Mouse (Mus musculus) liver, embryonic 13.5 days (tissue): ENCODE measurements around the gene Shcbp1. TPM values are rescaled to one million over a fixed set of nuclear protein-coding genes. Genes with fewer than 3 reads are reported as not detected.
"Not testable (repeated sequence)": the region's sequence is repeated elsewhere in the genome, so short reads cannot be mapped to it uniquely, and the experiment has no call there.

ENCODE experiments used
- ATAC-seq: fragments of 200-750 bp; cut with Nextera tagmentation; 2 replicates; pipeline ENCODE4 v1.8.0; 2017; ENCODE audit warnings: low read depth, mild to moderate bottlenecking, moderate number of reproducible peaks, moderate library complexity
- DNase-seq: peaks from one replicate; pipeline ENCODE4 v3.0.0; 2022
- H3K27ac ChIP-seq: fragments of 300-500 bp; sonication (generic); 2 replicates; pipeline ENCODE4 v1.5.1; 2015; ENCODE audit warnings: moderate library complexity, mild to moderate bottlenecking, inconsistent platforms
- H3K27me3 ChIP-seq: fragments of 300-500 bp; sonication (generic); 2 replicates; pipeline ENCODE4 v1.6.1; 2015; ENCODE audit warnings: mild to moderate bottlenecking, inconsistent platforms
- H3K36me3 ChIP-seq: fragments of 300-500 bp; sonication (generic); 2 replicates; pipeline ENCODE4 v1.6.1; 2015; ENCODE audit warnings: mild to moderate bottlenecking, inconsistent platforms
- H3K4me1 ChIP-seq: fragments of 300-500 bp; sonication (generic); replicated peaks from 2 replicates; pipeline ENCODE4 v1.6.1; 2015; ENCODE audit warnings: inconsistent platforms
- H3K4me2 ChIP-seq: fragments of 300-500 bp; sonication (generic); 2 replicates; pipeline ENCODE4 v1.6.1; 2015; ENCODE audit warnings: inconsistent platforms, mild to moderate bottlenecking, moderate library complexity
- H3K4me3 ChIP-seq: fragments of 300-500 bp; sonication (generic); replicated peaks from 2 replicates; pipeline ENCODE4 v1.5.1; 2015; ENCODE audit warnings: mild to moderate bottlenecking, inconsistent platforms
- H3K9ac ChIP-seq: fragments of 300-500 bp; sonication (generic); 2 replicates; pipeline ENCODE4 v1.6.1; 2015; ENCODE audit warnings: mild to moderate bottlenecking, inconsistent platforms
- H3K9me3 ChIP-seq: fragments of 300-500 bp; sonication (generic); replicated peaks from 2 replicates; pipeline ENCODE4 v1.6.1; 2016; ENCODE audit warnings: inconsistent platforms
- WGBS: fragments of 180-500 bp; shearing (Covaris S2); methylation state at CpG from one replicate; pipeline ENCODE4 v1.1.7; 2015; ENCODE audit not compliant: insufficient replicate concordance; 5-methylcytosine and 5-hydroxymethylcytosine counted together
- polyA plus RNA-seq: library from polyadenylated mRNA; unstranded; fragments of >200 nt; fragmentation: Nextera tagmentation; extraction: Ambion mirVana; gene quantifications from 2 replicates; pipeline ENCODE4 v1.2.1, GENCODE M21; 2015

Shcbp1 gene
- polyA plus RNA-seq = 47.6 and 56.4 TPM in 2 replicates

DNA sequence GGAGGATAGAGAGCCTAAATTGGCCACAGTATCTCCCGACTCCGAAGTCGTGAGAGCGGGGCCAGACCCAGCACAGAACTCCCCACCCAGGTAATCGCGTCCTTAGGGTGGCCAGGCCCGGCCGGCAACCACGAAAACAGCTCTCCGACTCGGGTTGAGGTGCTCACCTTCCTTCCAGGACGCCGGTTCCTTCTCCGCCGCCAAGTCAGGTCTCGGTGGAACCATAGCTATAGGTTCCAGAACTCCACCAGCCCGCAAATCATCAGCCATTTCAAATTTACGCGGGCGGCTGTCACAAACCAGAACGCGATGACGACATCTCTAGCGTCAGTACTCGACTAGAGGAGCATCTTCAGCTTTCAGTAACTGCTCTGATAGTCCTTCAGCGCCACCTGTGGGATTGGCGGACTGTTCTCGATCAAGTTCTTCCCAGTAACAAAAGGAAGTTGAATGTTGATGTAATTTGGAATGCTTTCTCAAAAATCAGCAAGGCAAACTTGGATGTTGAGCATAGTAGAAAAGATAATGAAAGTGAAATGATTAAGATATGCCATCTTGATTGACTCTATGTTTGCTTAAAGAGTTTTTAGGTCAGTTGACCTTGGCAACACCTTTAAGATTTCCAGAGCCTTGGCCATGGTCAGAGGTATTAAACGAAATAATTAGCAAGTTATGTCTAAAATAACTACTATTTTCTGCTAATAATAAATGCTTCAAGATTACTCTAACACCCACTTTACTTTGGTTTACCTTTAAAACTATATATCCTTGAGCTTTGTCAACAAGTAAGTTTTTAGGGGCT is at the start of gene Shcbp1:
Gene Shcbp1, minus strand, starts transcription at position 314 of the 802 bp plus-strand sequence.
- peak; percentile 92 for ATAC-seq
- peak within 1 kb of the TSS; percentile 77 for H3K4me2 ChIP-seq
- peaks cover 24% of the 10 kb centered on the region for H3K4me1 ChIP-seq
- peak within 1 kb of the TSS; percentile 90 for H3K4me3 ChIP-seq
- peaks cover 9% of the 10 kb centered on the region for H3K36me3 ChIP-seq
- H3K9me3 ChIP-seq = no peaks in the 10 kb centered on the region
- 2% methylated on average over 29 of the region's 29 CpGs for WGBS
- peak within 1 kb of the TSS; percentile 88 for H3K9ac ChIP-seq
- H3K27ac ChIP-seq = peak within 1 kb of the TSS; percentile 77
- DNase-seq = peak; percentile 83
- H3K27me3 ChIP-seq = no peaks in the 10 kb centered on the region

DNA sequence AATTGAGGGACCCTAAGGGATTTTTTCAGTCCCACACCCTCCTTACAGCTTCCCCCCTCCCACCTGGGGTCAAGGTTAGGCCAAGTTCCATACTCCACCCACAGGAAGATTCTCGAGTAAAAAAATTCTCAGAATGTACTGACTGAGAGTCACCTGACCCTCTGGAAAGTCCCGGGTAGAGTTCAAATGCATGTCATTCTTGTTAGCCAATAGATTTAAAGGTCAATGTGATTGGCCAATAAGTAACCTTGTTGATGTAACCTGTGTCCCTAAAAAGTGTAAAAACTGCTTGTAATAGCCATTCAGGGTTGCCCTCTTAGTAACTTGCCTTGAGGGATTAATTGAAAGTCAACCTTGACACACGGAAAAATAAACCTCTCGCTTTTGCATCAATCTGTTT is 29.5 kb upstream of the Shcbp1 start:
- Histone ChIP-seq H3K27ac (no peak overlapping the region), H3K4me3 (no peak overlapping the region), H3K36me3 (no peaks in the 10 kb centered on the region), H3K9ac (no peak overlapping the region), H3K4me2 (no peak overlapping the region), H3K9me3 (no peaks in the 10 kb centered on the region), H3K4me1 (no peaks in the 10 kb centered on the region), H3K27me3 (no peaks in the 10 kb centered on the region)
- no peak for ATAC-seq
- DNase-seq = no peak
- WGBS = 66% methylated on average over 4 of the region's 4 CpGs

DNA sequence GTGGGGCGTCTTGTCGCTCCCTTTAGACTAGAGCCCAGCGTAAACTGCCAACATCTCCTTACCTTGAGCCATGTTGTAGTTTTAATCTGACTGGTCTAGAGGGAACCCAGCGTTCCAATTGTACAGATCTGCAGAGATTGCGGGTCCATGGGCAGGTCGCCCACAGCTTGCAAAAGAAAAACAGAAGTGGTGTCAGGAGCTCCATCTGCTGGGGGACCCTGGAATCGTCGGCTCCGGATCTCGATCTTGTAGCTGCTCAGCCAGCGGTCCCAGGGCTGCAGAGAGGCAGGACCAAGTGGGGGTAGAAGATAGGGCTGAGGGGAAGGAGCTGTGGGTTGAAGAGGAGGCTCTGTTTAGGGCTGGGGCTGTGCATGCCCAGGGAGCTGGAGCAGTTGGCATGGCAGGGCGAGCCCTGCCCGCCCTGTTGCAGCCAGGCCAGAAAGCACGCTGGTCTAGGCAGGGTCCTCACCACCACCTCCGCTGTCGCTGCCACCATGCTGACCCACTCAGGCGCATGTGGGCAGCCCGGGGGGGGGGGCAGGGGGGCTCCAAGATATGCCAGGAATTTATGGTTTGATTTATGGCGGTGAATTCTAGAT is 21.3 kb upstream of the Shcbp1 start:
- Histone ChIP-seq H3K4me3 (no peak overlapping the region), H3K9me3 (no peaks in the 10 kb centered on the region), H3K27ac (no peak overlapping the region), H3K36me3 (no peaks in the 10 kb centered on the region), H3K4me1 (no peaks in the 10 kb centered on the region), H3K9ac (no peak overlapping the region), H3K4me2 (no peak overlapping the region), H3K27me3 (no peaks in the 10 kb centered on the region)
- 47% methylated on average over 17 of the region's 19 CpGs for WGBS
- ATAC-seq (no peak), DNase-seq (no peak)

DNA sequence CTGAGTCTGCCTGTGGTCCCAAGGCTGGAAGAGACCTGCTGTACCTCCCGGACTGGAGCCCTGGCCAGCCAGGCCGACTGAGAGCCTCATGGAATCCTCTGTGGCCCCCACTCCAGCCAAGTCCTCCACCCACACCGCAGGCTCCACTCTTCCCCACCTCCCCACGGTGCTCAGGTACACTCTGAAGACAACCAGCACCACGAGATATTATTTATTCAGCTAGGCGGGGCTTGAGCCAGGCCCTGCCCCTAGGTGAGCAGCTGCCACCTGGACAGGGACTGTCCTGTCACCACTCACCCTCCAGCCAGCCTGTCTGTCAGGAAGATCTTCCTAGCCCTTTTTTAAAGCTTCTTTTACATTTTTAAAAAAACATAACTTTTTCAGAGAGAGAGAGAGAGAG is 1.1 kb downstream of the Shcbp1 start:
- WGBS = 56% methylated on average over 6 of the region's 6 CpGs
- ATAC-seq = peak; percentile 59

DNA sequence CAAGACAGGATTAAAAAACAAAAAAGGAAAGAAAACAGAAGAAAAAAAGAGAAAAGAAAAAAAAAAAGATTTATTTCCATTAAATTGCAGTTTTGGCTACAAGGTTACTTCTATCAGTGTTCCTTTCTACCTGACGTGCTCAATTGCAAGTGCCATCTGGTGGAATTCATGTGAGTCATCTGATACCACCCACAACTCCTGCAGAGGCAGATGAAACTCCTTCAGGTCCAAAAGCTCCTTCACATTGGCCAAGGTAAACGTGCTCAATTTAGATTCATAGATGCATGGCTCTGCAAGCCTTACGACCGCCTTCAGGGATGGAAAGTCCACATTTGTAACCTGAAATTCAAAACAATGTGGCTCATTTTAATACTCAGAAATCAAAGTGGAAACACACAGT is 14.6 kb downstream of the Shcbp1 start:
- Histone ChIP-seq H3K27ac (no peak overlapping the region), H3K9me3 (no peaks in the 10 kb centered on the region), H3K27me3 (no peaks in the 10 kb centered on the region), H3K9ac (no peak overlapping the region), H3K4me3 (no peak overlapping the region), H3K4me1 (no peaks in the 10 kb centered on the region), H3K36me3 (peaks cover 19% of the 10 kb centered on the region), H3K4me2 (no peak overlapping the region)
- WGBS = 85% methylated on average over 4 of the region's 4 CpGs
- ATAC-seq (no peak), DNase-seq (no peak)

More for the DNA sequence above, 1.1 kb downstream of the Shcbp1 start:
- Histone ChIP-seq H3K4me1 (peaks cover 24% of the 10 kb centered on the region), H3K9me3 (peaks cover 5% of the 10 kb centered on the region; the same call in 1 of the 2 replicates), H3K36me3 (peaks cover 21% of the 10 kb centered on the region), H3K9ac (peak overlapping the region; percentile 88), H3K4me3 (peak overlapping the region; percentile 90), H3K27ac (no peak overlapping the region), H3K4me2 (peak overlapping the region; percentile 77), H3K27me3 (no peaks in the 10 kb centered on the region)
- peak; percentile 25 for DNase-seq

DNA sequence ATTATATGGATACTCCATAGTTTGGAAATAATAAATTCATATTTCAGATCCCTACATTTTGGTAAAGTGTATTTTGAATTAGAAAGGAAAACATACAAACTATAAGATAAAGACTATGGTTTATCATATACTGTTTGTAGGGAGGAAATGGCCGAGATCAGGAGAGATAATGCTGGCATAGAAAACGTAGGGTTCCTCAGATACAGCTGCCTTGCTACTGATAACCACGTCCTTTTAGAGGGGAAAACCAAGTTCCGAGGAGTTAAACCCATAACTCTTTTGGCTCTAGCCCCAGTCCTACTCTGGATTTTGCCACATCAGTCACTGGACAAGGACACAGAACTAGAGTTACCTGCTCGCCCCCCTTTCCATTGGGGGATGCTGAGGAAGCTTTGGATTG is 26.3 kb downstream of the Shcbp1 start:
- 36% methylated on average over 5 of the region's 5 CpGs for WGBS
- no peak overlapping the region for H3K4me2 ChIP-seq
- H3K9me3 ChIP-seq = no peaks in the 10 kb centered on the region

DNA sequence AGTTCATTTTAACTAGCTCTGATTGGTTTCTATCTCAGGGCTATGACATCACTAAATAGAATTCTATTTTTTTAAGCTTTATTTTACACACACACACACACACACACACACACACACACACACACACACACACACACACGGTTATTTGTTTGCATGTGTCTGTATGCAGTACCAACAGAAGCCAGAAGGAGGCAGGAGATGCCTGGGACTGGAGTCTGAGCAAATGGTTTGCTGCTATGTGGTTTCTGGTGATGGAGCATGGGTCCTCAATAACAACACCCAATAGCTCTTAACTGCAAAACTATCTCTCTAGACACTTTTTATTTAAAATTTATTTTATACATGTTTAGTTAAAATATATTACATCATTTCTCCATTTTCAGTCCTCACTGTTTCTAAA is 48.4 kb downstream of the Shcbp1 start:
- Histone ChIP-seq H3K9ac (no peak overlapping the region), H3K9me3 (no peaks in the 10 kb centered on the region), H3K4me3 (no peak overlapping the region), H3K4me1 (no peaks in the 10 kb centered on the region), H3K27ac (no peak overlapping the region), H3K4me2 (no peak overlapping the region), H3K27me3 (no peaks in the 10 kb centered on the region), H3K36me3 (peaks cover 9% of the 10 kb centered on the region)
- ATAC-seq = no peak
- DNase-seq = no peak
- WGBS = 67% methylated on average over 1 of the region's 1 CpGs

More for the DNA sequence above, 26.3 kb downstream of the Shcbp1 start:
- ATAC-seq (no peak), DNase-seq (no peak)
- Histone ChIP-seq H3K27me3 (no peaks in the 10 kb centered on the region), H3K36me3 (peaks cover 22% of the 10 kb centered on the region), H3K27ac (no peak overlapping the region), H3K4me3 (no peak overlapping the region), H3K4me1 (no peaks in the 10 kb centered on the region), H3K9ac (no peak overlapping the region)

DNA sequence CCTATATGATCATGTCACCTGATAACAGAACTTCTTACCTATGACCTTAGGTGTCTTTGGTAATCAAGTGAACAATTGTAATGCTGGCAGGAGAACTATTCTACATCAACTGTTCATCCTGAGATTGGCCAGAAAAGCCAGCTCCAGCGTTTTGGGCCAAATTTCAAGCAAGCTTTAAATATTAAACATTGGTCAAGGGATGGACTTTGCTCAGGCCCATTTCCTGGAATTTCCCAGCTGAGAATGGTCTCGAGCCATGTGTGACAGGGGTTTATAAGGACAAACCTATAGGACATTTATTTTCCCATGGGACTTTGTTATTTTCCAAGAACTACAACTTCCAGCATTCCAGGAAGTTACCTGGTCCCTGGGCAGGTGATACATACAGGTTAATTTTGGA is 63.8 kb downstream of the Shcbp1 start:
- 35% methylated on average over 2 of the region's 2 CpGs for WGBS
- ATAC-seq = no peak

DNA sequence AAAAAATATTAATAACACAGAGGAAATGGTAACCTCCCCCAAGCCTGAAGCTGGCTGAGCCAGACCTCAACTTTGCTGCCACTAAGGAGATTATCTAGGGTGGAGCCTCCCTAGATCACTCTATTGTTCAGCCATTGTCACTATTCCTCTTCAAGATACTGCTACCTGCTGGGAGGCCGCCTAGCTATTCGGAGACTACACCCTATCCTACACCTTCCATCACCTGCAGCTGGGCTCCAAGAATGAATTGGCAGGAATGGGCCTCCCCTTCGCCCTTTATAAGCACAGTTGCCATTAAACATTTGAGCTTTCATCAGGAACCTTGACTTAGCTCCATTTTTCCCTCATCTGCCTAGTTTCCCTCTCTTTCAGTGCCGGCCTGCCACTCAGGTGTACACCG is 71.0 kb downstream of the Shcbp1 start:
- H3K36me3 ChIP-seq, H3K27ac ChIP-seq, ATAC-seq, H3K9ac ChIP-seq, H3K27me3 ChIP-seq, H3K4me2 ChIP-seq, H3K4me3 ChIP-seq, H3K9me3 ChIP-seq, H3K4me1 ChIP-seq, DNase-seq: not testable (repeated sequence)
- 58% methylated on average over 5 of the region's 5 CpGs for WGBS

More for the DNA sequence above, 63.8 kb downstream of the Shcbp1 start:
- no peak for DNase-seq
- Histone ChIP-seq H3K4me3 (no peak overlapping the region), H3K36me3 (no peaks in the 10 kb centered on the region), H3K9me3 (no peaks in the 10 kb centered on the region), H3K4me2 (no peak overlapping the region), H3K4me1 (no peaks in the 10 kb centered on the region), H3K9ac (no peak overlapping the region), H3K27me3 (no peaks in the 10 kb centered on the region), H3K27ac (no peak overlapping the region)

DNA sequence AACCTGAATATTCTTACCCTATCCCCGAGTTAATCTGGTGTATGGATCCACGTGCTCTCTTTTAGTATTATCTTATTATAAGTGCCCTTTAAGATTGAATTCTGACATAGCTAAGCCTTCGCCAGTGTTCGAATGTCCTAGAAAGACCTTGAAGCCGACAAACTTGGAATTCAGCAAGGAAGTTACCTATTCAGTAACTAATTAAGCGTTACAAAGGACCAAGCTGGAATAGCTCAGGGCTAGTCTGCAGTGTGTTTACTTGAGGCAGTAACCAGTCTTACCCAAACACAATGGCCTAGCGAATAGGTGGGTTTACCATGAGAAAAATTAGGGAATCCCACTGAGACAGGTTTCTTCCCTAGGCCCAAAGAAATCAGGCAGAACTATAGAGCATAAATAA is 71.5 kb downstream of the Shcbp1 start:
- H3K9ac ChIP-seq, H3K4me2 ChIP-seq, H3K36me3 ChIP-seq, ATAC-seq, H3K4me1 ChIP-seq, H3K4me3 ChIP-seq, H3K9me3 ChIP-seq, DNase-seq, H3K27ac ChIP-seq, H3K27me3 ChIP-seq: not testable (repeated sequence)
- 60% methylated on average over 7 of the region's 7 CpGs for WGBS

DNA sequence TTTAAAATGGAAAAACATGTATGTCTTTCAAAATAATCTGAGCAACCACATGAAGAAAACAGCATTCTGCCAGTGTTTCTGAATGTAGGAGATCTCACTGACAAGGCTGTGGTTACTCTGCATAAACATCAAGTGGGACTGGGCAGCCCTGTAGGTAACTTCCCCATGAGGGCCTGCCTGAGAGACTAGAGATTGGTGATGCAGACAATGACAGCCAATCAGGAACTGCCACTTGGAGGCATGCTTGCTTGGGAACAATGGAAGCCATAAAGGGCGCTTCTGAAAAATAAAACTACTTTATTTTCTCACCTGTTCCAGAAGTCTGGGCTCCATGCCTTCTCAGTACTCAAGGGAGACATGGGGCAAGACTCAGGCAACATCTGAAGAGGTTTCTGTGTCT is 87.7 kb downstream of the Shcbp1 start:
- no peak overlapping the region for H3K4me2 ChIP-seq
- H3K4me3 ChIP-seq = no peak overlapping the region
- no peaks in the 10 kb centered on the region for H3K27me3 ChIP-seq
- no peak for DNase-seq
- H3K36me3 ChIP-seq = no peaks in the 10 kb centered on the region
- H3K27ac ChIP-seq = no peak overlapping the region
- H3K9me3 ChIP-seq = no peaks in the 10 kb centered on the region
- ATAC-seq = no peak
- WGBS = 24% methylated on average over 1 of the region's 1 CpGs
- H3K9ac ChIP-seq = no peak overlapping the region
- H3K4me1 ChIP-seq = no peaks in the 10 kb centered on the region
